Mouse (Mus musculus) liver, adult (tissue): ENCODE measurements around the gene Nup210l.

Experiments
- GATA4 ChIP-seq: IDR thresholded peaks from 2 replicates; pipeline ENCODE4 v1.6.1; 2014; ENCODE audit warnings: mild to moderate bottlenecking, low read length; ENCODE audit not compliant: insufficient replicate concordance

Gene Nup210l

GRCm38 (mm10) chr3:90083698-90084324, 20.1 kb upstream of the Nup210l start:
- peak; percentile 64; the same call in 1 of the 2 replicates for TF ChIP-seq GATA4

- no peak for TF ChIP-seq GATA4
These were observed 19.1 kb upstream of the Nup210l start for GRCm38 (mm10) chr3:90084790-90085189.

GRCm38 (mm10) chr3:90085281-90085680, 18.7 kb upstream of the Nup210l start:
- TF ChIP-seq GATA4 = no peak

DNA sequence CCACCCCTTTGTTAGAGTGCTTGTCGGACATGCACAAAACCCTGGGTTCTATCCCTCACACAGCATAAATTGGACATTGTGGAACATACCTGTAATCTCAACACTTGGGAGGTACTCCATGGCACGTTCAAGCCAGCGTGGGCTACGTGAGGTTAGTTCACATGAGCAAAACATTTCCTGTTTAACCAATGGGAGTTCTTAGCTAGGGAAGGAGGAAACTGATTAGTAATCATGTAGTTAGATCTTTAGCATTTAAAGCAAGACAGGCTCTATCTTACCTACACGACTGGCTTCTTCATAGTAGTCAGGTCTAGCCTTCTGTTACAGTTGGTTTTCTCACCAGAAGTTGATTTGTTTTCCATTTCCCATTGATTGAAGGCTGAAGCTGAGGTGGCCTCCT, 17.9 kb upstream of the Nup210l start:
- TF ChIP-seq GATA4 = no peak

DNA sequence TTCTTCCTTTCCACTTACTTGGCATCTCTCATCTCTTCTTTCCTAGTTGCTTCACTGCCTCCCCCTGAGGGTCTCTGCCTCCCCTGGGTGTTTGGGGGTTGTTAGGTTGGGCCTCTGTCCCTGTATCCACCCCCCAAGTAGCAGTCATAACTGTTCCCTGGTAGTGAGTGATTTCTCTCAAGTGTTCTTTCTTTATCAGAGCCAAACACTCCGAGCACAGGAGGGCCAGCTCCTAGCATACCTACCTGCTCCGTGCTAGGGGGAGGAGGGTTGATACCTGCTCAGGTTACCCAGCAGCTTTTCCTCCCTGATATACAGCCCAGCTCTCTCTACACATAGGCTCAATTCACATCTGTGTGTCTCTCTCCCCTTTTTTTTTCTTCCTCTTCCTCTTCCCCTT, 15.3 kb upstream of the Nup210l start:
- no peak for TF ChIP-seq GATA4

GRCm38 (mm10) chr3:90090892-90091291, 13.0 kb upstream of the Nup210l start:
- no peak for TF ChIP-seq GATA4

- no peak for TF ChIP-seq GATA4
These were observed 9.5 kb upstream of the Nup210l start for GRCm38 (mm10) chr3:90094453-90094852.

DNA sequence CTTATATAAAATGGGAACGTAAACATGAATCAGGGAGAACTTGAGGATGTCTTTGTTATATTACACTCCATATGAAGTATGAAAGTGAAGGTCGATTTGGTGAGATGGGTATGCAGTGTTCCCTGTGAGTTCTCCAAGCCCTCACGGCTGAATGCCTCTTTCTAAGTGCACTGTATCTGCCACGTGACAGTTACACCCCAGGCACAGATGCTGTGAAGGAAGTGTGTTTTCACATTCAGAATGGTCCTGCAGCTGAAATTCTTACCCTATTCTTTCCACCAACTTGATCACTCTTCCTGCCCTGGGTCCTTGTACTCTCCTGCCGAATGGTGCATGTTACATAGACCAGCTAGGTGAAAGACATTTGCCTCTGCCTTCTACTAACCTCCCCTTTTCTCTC, 6.0 kb upstream of the Nup210l start:
- no peak for TF ChIP-seq GATA4

DNA sequence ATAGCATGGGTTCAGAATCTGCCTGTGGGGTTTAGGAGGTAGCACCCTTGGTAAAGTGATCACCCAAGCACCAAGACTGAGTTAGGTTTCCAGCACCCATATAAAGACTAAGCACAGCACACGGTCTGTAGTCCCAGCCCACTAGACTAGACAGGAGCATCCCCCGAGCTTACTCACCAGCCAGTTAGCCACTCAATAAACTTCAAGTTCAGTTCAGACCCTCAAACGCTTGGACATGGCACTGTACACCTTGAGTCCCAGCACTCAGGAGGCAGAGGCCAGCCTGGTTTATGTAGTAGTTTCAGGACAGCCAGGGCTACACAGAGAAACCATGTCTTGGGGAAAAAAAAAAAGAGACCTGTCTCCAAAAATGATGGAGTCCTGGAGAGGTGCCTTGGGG, 2.9 kb upstream of the Nup210l start:
- no peak for TF ChIP-seq GATA4

DNA sequence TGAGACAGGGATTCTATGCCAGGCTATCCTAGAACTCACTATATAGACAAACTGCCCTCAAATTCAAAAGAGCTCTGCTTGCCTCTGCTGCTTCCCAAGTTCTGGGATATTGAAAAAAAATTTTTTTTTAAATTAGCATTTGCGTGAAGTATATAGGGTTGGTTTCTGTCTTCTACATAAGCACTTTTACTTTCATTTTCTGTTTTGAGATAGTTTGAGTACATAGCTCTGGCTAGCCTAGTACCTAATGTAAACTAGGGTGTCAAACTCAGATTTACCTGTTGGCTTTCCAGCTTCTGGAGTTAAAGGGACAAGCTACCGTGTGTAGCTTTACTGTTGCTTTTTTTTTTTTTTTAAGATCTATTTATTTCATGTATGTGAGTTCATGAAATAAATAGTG, 2.3 kb upstream of the Nup210l start:
- TF ChIP-seq GATA4 = no peak

- TF ChIP-seq GATA4 = no peak
These were observed 1.7 kb upstream of the Nup210l start for GRCm38 (mm10) chr3:90102239-90102638.

DNA sequence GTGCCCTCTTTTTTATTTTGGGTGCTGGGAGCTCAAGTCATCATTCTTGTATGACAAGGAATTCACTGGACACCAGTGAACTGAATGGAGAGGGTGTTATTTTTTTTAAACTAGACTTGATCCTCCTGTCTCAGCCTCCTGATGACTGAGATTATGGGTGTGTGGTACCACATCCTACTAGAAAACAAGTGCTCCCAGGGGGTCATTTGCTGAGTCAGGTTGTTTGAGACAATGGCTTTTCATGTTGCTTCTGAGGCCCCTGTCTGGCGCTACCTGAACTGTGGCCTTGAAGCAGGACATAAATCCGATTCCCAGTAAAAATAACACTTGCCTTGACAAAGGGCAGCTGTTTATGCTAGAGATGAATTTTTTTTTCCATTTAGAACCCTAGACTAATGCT, 756 bp upstream of the Nup210l start:
- no peak for TF ChIP-seq GATA4

DNA sequence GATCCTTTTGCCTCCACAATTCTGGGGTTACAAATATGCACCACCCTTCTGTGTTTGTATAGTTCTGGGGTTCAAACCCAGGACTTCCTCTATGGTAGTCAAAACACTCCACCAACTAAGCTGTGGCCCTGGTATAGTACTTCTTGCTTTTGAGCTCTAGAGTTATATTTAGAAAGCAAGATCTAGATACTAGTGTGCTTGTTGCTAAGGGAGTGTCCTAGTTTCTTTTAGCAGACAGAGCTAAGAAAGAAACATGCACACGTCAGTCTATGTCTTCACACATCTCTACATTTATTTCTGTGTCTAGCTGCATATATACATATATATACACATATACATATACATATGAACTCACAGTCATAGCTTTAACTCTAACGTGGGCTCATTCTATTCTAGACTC, 7.8 kb downstream of the Nup210l start:
- TF ChIP-seq GATA4 = no peak

DNA sequence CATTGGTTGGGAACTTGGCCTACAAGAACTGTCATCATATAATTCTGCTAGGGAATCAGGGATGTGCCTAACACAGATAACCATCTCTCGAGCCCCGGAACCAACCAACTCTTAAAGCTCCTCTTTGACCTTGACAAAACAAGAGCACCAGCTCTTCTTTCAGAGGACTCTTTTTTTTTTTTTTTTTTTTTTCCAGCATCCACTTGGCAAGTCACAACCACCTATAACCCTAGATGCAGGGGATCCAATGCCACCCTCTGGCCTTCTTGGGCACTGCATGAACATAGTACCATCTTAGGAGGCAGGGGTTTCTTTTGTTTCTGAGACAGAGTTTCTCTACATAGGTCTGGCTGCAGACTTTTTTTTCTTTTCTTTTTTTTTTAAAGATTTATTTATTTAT, 10.4 kb downstream of the Nup210l start:
- no peak for TF ChIP-seq GATA4

DNA sequence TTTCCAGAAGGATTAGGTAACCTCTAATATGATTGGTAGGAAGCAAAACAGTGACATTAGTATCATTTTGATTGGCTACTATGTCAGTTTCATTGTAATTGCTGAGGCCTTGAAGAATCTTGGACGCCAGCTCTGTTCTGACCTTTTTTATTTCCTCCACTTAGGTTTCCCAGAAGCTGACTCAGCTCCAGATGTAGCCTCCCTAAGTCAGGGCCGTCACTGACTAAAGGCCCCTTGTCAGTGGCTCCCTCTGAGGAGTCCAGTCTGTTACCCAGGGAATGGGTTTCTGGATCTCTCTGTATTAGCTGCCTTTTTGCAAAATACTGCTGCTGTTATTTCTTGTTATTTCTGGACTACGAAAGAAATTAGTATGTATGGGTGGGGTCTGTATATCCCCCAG, 11.6 kb downstream of the Nup210l start:
- TF ChIP-seq GATA4 = no peak

GRCm38 (mm10) chr3:90118132-90118790, 14.3 kb downstream of the Nup210l start:
- TF ChIP-seq GATA4 = no peak

- no peak for TF ChIP-seq GATA4
These were observed 21.8 kb downstream of the Nup210l start for GRCm38 (mm10) chr3:90125710-90126109.
